Mouse (Mus musculus) lung, postnatal 0 days (tissue): Measurements from ENCODE around the gene Gtpbp1.

ENCODE experiments used
- CTCF ChIP-seq: IDR thresholded peaks from 2 replicates; pipeline ENCODE4 v1.5.1; 2016; ENCODE audit warnings: antibody characterized with exemption, mild to moderate bottlenecking
- EP300 ChIP-seq: IDR thresholded peaks from 2 replicates; pipeline ENCODE4 v1.6.1; 2016; ENCODE audit warnings: antibody characterized with exemption, mild to moderate bottlenecking, control low read depth

DNA sequence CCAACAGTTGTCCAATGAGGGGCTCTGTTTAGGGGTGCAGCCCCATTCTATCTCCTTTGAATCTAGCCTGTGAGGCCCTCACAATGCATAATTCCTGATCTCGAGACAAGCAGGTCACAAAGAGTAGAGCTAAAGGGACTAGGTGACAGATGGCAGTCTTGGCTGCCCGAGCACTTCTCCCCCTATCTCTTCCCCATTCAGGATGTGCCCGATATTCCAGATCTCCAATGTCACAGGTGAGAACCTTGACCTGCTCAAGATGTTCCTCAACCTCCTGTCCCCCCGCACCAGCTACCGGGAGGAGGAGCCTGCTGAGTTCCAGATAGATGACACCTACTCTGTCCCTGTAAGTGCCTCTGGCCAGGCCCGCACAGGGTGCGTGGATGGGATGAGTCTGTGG lies 25.0 kb downstream of the Gtpbp1 start:
- TF ChIP-seq CTCF (no peak), EP300 (no peak)
